Mouse (Mus musculus) MEL (cell line): ENCODE data around the gene Sv2c.

Experiments used
- BHLHE40 ChIP-seq: IDR thresholded peaks from 2 replicates; pipeline ENCODE4 v1.6.1; 2012; ENCODE audit warnings: low read depth, mild to moderate bottlenecking, inconsistent platforms, low read length, improper control_type of control experiment, borderline replicate concordance
- CTCF ChIP-seq, 3 experiments: IDR thresholded peaks in 2 of 3; conservative IDR thresholded peaks in 1 of 3; 2 replicates each; pipeline ENCODE4 v1.5.1; 2011 to 2012; ENCODE audit warnings: low read length in 3 of 3, low read depth in 2 of 3, mild to moderate bottlenecking in 2 of 3, improper control_type of control experiment in 1 of 3, inconsistent platforms in 1 of 3, mixed read lengths in 1 of 3, moderate library complexity in 1 of 3; ENCODE audit not compliant: control insufficient read depth in 1 of 3, insufficient read depth in 1 of 3, poor library complexity in 1 of 3, severe bottlenecking in 1 of 3
- E2F4 ChIP-seq: IDR thresholded peaks from 2 replicates; pipeline ENCODE4 v1.6.1; 2011; ENCODE audit warnings: low read depth, low read length, improper control_type of control experiment, borderline replicate concordance
- EP300 ChIP-seq, 2 experiments: IDR thresholded peaks; 2 replicates each; pipeline ENCODE4 v1.6.1; 2011; ENCODE audit warnings: improper control_type of control experiment in 2 of 2, low read length in 2 of 2, low read depth in 1 of 2, mild to moderate bottlenecking in 1 of 2
- GATA1 ChIP-seq: IDR thresholded peaks from 2 replicates; pipeline ENCODE4 v1.6.1; 2011; ENCODE audit warnings: low read depth, low read length, improper control_type of control experiment
- HCFC1 ChIP-seq: IDR thresholded peaks from 2 replicates; pipeline ENCODE4 v1.6.1; 2012; ENCODE audit warnings: low read depth, mild to moderate bottlenecking, inconsistent platforms, low read length, improper control_type of control experiment, moderate library complexity
- JUND ChIP-seq: IDR thresholded peaks from 2 replicates; pipeline ENCODE4 v1.6.1; 2011; ENCODE audit warnings: low read depth, mild to moderate bottlenecking, improper control_type of control experiment, low read length
- KAT2A ChIP-seq: conservative IDR thresholded peaks from 2 replicates; pipeline ENCODE4 v1.6.1; 2012; ENCODE audit warnings: low read depth, low read length, improper control_type of control experiment, inconsistent platforms
- MEF2A ChIP-seq: IDR thresholded peaks from 2 replicates; pipeline ENCODE4 v1.6.1; 2014; ENCODE audit warnings: low read depth, mild to moderate bottlenecking, inconsistent platforms, low read length, improper control_type of control experiment; ENCODE audit not compliant: poor library complexity, insufficient replicate concordance, severe bottlenecking; ENCODE audit errors: extremely low read depth
- MXI1 ChIP-seq: IDR thresholded peaks from 2 replicates; pipeline ENCODE4 v1.6.1; 2011; ENCODE audit warnings: mild to moderate bottlenecking, low read depth, low read length, improper control_type of control experiment
- POLR2A ChIP-seq, 2 experiments: IDR thresholded peaks; 2 replicates each; pipeline ENCODE4 v1.6.1; 2011 to 2012; ENCODE audit warnings: low read length in 2 of 2, mild to moderate bottlenecking in 2 of 2, control low read depth in 1 of 2, improper control_type of control experiment in 1 of 2, low read depth in 1 of 2, moderate library complexity in 1 of 2; ENCODE audit not compliant: control insufficient read depth in 1 of 2, insufficient read depth in 1 of 2, poor library complexity in 1 of 2
- POLR2AphosphoS2 ChIP-seq: IDR thresholded peaks from 2 replicates; pipeline ENCODE4 v1.6.1; 2011; ENCODE audit warnings: low read length, improper control_type of control experiment
- SIN3A ChIP-seq: IDR thresholded peaks from 2 replicates; pipeline ENCODE4 v1.6.1; 2012; ENCODE audit warnings: low read length, improper control_type of control experiment, inconsistent platforms
- SMC3 ChIP-seq: IDR thresholded peaks from 2 replicates; pipeline ENCODE4 v1.6.1; 2011; ENCODE audit warnings: low read depth, low read length, improper control_type of control experiment

DNA sequence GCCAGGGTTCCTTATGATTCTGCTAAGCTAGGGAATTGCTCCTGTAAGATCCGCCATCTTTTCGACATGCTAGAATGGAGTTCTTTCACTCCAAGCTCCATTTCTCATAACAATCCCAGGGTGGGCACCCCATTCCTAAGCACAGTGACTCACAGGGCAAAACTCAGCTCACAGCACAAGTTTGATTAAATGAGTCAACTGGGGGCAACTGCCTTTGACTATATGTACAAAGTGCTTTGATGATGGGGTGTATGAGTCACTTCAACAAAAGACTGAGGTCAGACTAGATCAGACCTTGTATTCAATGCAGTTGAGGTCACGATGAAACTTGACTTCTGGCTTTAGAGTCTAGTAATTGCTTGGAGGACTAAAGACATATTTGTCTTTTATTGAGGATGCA, 116.9 kb downstream of the Sv2c start:
- TF ChIP-seq GATA1 (no peak), SMC3 (no peak), BHLHE40 (no peak), POLR2A (IDR thresholded peaks at IDR 0.05; ENCODE audit: control insufficient read depth in 1 of 2, insufficient read depth in 1 of 2, low read depth in 1 of 2, low read length in 2 of 2, poor library complexity in 1 of 2) (no peak), CTCF (IDR thresholded peaks at IDR 0.05 in 2 of 3, conservative IDR thresholded peaks at IDR 0.05 in 1 of 3; ENCODE audit: control insufficient read depth in 1 of 3, insufficient read depth in 1 of 3, low read depth in 2 of 3, low read length in 3 of 3, poor library complexity in 1 of 3, severe bottlenecking in 1 of 3) (no peak), HCFC1 (no peak), EP300 (IDR thresholded peaks at IDR 0.05; ENCODE audit: low read depth in 1 of 2, low read length in 2 of 2) (no peak), JUND (no peak), POLR2AphosphoS2 (no peak), E2F4 (no peak), KAT2A (no peak), SIN3A (no peak), MEF2A (no peak), MXI1 (no peak)
